Mouse (Mus musculus) cerebellum, adult 2 months (tissue): ENCODE data around the gene Tbck.

Experiments used
- CTCF ChIP-seq: fragments of 200-500 bp; IDR thresholded peaks from 2 replicates; pipeline ENCODE4 v1.5.1; 2011; ENCODE audit warnings: low read depth, mild to moderate bottlenecking, control low read depth, low read length, moderate library complexity, borderline replicate concordance; ENCODE audit not compliant: insufficient read depth
- POLR2A ChIP-seq: fragments of 200-500 bp; IDR thresholded peaks from 2 replicates; pipeline ENCODE4 v1.6.1; 2011; ENCODE audit warnings: low read length, control low read depth, borderline replicate concordance; ENCODE audit not compliant: insufficient read depth

DNA sequence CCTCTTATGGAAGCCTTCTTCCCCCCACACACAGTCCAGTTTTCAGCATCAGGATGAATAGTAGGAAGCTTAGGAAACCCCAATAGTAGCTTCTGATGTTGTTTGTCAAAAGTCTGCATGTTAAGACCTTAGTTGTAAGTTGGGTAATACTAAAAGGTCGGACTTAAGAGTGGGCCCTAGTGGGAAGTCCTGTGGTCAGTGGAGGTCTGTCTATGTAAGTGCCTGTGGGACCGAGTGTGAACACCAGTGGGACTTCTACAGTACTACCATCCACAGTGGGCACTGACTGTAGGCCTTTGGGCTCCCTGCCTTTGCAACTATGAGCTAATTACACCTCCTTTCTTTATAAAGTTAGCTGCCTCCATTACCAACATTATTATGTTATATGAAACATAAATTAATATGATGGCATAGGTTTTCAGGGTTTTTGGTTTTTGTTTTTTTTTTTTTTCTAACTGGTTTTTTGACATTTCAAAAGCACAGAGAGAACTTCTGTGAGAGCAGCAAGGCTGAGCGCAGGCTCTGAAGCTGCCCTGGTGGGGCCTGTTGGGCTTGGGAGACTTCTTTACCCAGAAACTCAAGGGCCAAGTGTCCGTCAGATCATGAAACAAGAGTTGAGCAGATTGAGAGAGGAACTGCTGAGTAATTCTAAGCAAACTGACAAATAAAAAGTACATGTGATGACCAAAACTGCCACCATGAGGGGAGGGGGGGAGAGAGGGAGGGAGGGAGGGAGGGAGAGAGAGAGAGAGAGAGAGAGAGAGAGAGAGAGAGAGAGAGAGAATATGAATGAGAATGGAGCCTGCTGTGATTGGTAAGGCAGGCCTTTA, 131.8 kb downstream of the Tbck start:
- TF ChIP-seq CTCF (no peak), POLR2A (no peak)
